Mouse (Mus musculus): ENCODE data around the gene St14. TPM values are rescaled to one million over a fixed set of nuclear protein-coding genes. Genes with fewer than 3 reads are reported as not detected.

The St14 gene
- polyA plus RNA-seq, 1 experiment from 2014 or later, result 36.6 TPM

DNA sequence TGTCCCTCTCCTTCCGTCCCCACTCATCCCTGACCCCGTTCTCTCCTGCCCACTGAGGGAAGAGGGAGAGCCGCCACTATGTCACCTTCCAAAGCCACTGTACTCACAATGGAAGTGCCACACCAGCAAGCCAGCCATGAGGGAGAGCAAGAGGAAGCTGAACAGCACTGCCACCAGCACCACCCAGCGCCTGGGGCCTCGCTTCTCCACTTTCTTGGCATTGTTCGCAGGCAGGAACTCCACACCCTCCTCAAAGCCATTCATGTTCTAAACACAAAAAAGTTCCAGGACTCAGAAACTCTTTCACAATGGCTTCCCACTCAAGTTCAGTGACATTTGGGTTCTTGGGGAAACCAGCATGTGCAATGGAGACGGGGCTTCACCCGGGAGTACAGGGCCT, 23.2 kb downstream of the St14 start:
- no peaks in the 10 kb centered on the region for H3K4me1 ChIP-seq (ENCODE audit: insufficient read depth, low read depth, low read length)
- no peak overlapping the region for H3K4me2 ChIP-seq (replicated peaks; ENCODE audit: low read depth, low read length)
- DNase-seq (ENCODE audit: low spot score) (peak; percentile 59), ATAC-seq (peak; percentile 73)
- no peaks in the 10 kb centered on the region for H3K27me3 ChIP-seq (replicated peaks; ENCODE audit: insufficient read depth, low read length)
- 62% methylated on average over 6 of the region's 8 CpGs for WGBS
- H3K9me3 ChIP-seq (ENCODE audit: low read length), result no peaks in the 10 kb centered on the region
- H3K36me3 ChIP-seq (ENCODE audit: insufficient read depth, low read length), result no peaks in the 10 kb centered on the region
- no peak overlapping the region for H3K9ac ChIP-seq (replicated peaks; ENCODE audit: low read depth)
- TF ChIP-seq CTCF (IDR thresholded peaks at IDR 0.05) (0 out of 2 replicates have a peak, but pooled peaks have one; percentile 13), EP300 (IDR thresholded peaks at IDR 0.05) (no peak)
- H3K4me3 ChIP-seq (ENCODE audit: low read depth, low read length), result no peak overlapping the region
- H3K27ac ChIP-seq (ENCODE audit: low read length), result 0 out of 2 replicates have a peak overlapping the region, but pooled peaks have one; percentile 32

DNA sequence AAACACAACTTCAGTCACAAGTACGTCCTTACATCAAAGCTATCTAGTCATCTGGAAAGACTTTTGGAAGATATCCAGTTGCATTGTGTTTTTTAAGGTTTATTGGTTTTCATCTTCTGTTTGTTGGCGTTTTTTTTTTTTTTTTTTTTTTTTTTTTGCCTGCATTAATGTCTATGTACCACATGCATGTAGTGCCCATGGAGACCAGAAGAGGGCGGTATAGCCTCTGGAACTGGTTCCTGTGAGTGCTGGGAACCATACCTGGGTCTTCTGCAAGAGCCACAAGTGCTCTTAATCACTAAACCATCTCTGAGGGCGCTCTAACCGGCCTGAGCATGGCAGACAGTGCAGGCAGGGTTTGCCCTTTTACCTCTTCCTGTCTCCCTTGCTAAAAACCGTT, 33.5 kb downstream of the St14 start:
- WGBS, result 71% methylated on average over 6 of the region's 6 CpGs

DNA sequence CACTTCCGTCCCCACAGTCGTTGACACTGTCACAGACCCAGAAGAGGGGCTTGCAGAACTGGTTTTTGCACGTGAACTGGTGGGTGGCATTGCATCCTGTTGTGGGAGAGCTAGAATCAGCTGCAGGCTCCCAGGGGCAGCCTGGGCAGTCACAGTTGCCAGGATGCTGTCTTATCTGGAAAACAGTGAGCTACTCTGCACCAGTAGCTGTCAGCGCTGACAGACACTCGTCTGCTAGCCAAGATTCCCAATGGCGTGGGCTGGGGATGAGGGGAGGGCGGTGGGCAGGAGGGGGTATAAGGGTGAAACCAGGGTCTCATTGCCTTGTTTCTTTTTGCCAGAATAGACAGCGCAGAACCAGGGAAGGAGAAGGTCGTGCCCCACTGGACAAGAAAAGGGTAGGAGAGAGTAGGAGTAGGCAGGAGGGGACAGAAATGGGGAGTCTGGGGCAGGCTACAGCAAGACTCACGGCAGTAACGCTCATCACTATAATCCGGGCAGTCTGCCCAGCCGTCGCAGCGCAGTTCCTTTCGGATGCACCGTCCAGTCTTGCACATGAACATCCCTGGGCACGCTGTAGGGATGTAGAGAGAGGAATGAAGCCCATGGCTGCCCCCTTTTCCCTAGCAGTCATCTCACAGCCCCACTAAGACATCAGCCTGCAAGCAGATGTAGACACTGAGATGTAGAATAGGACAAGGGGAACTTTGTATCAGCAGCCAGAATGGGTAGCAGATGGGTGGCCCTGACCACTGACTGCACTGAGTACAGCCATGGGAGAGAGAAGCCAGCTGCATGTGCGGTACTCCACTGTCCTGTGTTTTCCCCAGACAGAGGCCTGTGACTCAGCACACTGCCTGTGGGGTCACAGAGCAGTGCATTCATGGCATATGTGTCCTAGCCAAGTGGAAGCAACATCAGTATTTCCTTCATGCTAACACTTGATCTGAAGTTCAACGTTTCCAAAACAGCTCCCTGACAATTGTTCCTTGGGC, 34.3 kb downstream of the St14 start:
- ATAC-seq (peak; percentile 80), DNase-seq (ENCODE audit: low spot score) (peak; percentile 49)
- Histone ChIP-seq H3K9me3 (ENCODE audit: low read length) (no peaks in the 10 kb centered on the region), H3K9ac (replicated peaks; ENCODE audit: low read depth) (no peak overlapping the region), H3K27ac (ENCODE audit: low read length) (no peak overlapping the region), H3K4me2 (replicated peaks; ENCODE audit: low read depth, low read length) (no peak overlapping the region), H3K4me1 (ENCODE audit: insufficient read depth, low read depth, low read length) (no peaks in the 10 kb centered on the region), H3K4me3 (ENCODE audit: low read depth, low read length) (no peak overlapping the region), H3K27me3 (replicated peaks; ENCODE audit: insufficient read depth, low read length) (no peaks in the 10 kb centered on the region), H3K36me3 (ENCODE audit: insufficient read depth, low read length) (no peaks in the 10 kb centered on the region)
- WGBS, result 65% methylated on average over 20 of the region's 20 CpGs
- no peak for TF ChIP-seq EP300 (IDR thresholded peaks at IDR 0.05)
- no peak for TF ChIP-seq CTCF (IDR thresholded peaks at IDR 0.05)

More for the DNA sequence above, 33.5 kb downstream of the St14 start:
- DNase-seq (ENCODE audit: low spot score), result no peak
- Histone ChIP-seq H3K4me3 (ENCODE audit: low read depth, low read length) (no peak overlapping the region), H3K4me2 (replicated peaks; ENCODE audit: low read depth, low read length) (no peak overlapping the region), H3K27ac (ENCODE audit: low read length) (no peak overlapping the region), H3K9me3 (ENCODE audit: low read length) (no peaks in the 10 kb centered on the region), H3K9ac (replicated peaks; ENCODE audit: low read depth) (no peak overlapping the region), H3K27me3 (replicated peaks; ENCODE audit: insufficient read depth, low read length) (no peaks in the 10 kb centered on the region), H3K36me3 (ENCODE audit: insufficient read depth, low read length) (no peaks in the 10 kb centered on the region), H3K4me1 (ENCODE audit: insufficient read depth, low read depth, low read length) (no peaks in the 10 kb centered on the region)
- TF ChIP-seq EP300 (IDR thresholded peaks at IDR 0.05) (no peak), CTCF (IDR thresholded peaks at IDR 0.05) (peak; percentile 42)
- no peak for ATAC-seq

DNA sequence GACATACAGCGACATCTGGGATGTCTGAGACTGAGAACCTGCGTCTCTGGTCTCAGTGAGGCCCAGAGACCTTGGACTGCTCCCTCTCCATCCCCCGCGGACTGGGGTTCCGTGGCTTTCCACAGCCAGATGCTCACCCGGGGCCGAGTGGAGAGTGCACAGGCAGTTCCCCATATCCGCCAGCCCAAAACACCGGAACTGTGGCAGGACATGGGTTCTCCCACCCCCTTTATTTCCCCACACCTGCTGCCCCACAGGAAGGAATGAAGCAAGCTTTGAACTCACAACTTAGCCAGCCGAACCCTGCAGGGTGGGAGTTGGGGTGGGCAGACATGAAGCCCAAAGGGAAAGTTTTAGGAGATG, 38.8 kb downstream of the St14 start:
- no peak overlapping the region for H3K4me2 ChIP-seq (replicated peaks; ENCODE audit: low read depth, low read length)

DNA sequence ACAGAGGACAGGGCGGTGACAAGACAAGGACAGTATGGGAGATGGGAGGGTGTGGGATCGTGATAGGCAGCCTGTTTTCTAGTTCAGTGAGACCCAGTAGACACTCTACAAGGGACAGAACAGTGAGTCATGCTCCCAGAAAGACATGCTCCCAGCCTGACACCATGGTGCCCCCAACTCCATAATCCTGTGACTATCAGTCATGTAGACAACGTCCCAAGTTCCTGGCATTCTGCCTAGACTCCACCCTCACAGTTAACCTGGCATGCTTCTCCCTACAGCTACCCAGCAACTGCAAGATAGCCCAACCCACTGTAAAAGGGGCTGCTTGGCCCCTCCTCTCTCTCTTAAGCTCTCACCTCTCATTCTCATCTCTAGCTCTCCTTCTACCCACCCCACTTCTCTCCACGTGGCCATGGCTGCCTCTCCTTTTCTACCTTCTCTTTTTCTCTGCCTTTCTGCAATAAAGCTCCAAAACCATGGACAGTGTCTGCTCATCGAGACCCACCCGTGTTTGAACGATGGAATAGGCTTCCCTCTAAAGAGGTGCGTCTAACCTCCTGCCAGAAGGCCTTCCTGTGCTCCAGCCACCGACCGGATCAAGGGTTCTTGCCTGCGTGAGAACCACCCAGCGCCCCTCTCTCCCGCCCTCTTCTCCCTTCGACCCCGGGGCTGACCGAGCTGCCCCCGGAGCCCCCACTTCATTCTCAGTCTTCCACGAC, 39.4 kb downstream of the St14 start:
- ATAC-seq (no peak), DNase-seq (ENCODE audit: low spot score) (no peak)
- H3K9ac ChIP-seq (replicated peaks; ENCODE audit: low read depth), result no peak overlapping the region
- no peak overlapping the region for H3K4me3 ChIP-seq (ENCODE audit: low read depth, low read length)
- H3K36me3 ChIP-seq (ENCODE audit: insufficient read depth, low read length), result no peaks in the 10 kb centered on the region
- H3K4me2 ChIP-seq (replicated peaks; ENCODE audit: low read depth, low read length), result no peak overlapping the region
- no peak for TF ChIP-seq CTCF (IDR thresholded peaks at IDR 0.05)
- TF ChIP-seq EP300 (IDR thresholded peaks at IDR 0.05), result no peak
- no peaks in the 10 kb centered on the region for H3K9me3 ChIP-seq (ENCODE audit: low read length)
- WGBS, result 85% methylated on average over 18 of the region's 18 CpGs
- no peak overlapping the region for H3K27ac ChIP-seq (ENCODE audit: low read length)
- H3K4me1 ChIP-seq (ENCODE audit: insufficient read depth, low read depth, low read length), result no peaks in the 10 kb centered on the region
- H3K27me3 ChIP-seq (replicated peaks; ENCODE audit: insufficient read depth, low read length), result no peaks in the 10 kb centered on the region

More for the DNA sequence above, 38.8 kb downstream of the St14 start:
- no peaks in the 10 kb centered on the region for H3K27me3 ChIP-seq (replicated peaks; ENCODE audit: insufficient read depth, low read length)
- no peaks in the 10 kb centered on the region for H3K9me3 ChIP-seq (ENCODE audit: low read length)
- TF ChIP-seq CTCF (IDR thresholded peaks at IDR 0.05) (no peak), EP300 (IDR thresholded peaks at IDR 0.05) (no peak)
- no peak overlapping the region for H3K27ac ChIP-seq (ENCODE audit: low read length)
- DNase-seq (ENCODE audit: low spot score), result no peak
- H3K4me3 ChIP-seq (ENCODE audit: low read depth, low read length), result no peak overlapping the region
- 89% methylated on average over 10 of the region's 10 CpGs for WGBS
- no peaks in the 10 kb centered on the region for H3K36me3 ChIP-seq (ENCODE audit: insufficient read depth, low read length)
- no peak overlapping the region for H3K9ac ChIP-seq (replicated peaks; ENCODE audit: low read depth)
- no peaks in the 10 kb centered on the region for H3K4me1 ChIP-seq (ENCODE audit: insufficient read depth, low read depth, low read length)
- no peak for ATAC-seq

DNA sequence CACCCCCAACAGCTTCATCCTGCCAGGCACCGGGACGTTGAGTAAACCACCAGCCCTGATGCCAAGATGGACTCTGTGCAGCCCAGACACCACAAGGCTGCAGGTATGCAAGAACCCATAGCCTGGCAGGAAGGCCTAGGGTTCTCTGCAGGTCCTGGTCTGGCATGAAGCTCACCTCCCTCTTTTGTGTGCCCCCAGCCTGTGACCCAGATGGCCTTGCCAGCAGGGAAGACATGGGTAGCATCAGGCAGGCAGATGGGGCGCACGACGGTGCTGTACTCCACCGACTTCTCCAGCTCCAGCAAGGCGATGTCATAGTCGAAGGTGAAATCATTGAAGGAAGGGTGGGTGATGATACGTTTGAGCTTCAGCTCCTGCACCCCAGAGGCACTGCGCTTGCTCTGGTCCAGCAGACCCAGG, 40.5 kb downstream of the St14 start:
- no peak for DNase-seq (ENCODE audit: low spot score)
- no peak for ATAC-seq
- Histone ChIP-seq H3K4me3 (ENCODE audit: low read depth, low read length) (no peak overlapping the region), H3K27me3 (replicated peaks; ENCODE audit: insufficient read depth, low read length) (no peaks in the 10 kb centered on the region), H3K27ac (ENCODE audit: low read length) (no peak overlapping the region), H3K4me1 (ENCODE audit: insufficient read depth, low read depth, low read length) (no peaks in the 10 kb centered on the region), H3K9ac (replicated peaks; ENCODE audit: low read depth) (no peak overlapping the region), H3K4me2 (replicated peaks; ENCODE audit: low read depth, low read length) (no peak overlapping the region), H3K36me3 (ENCODE audit: insufficient read depth, low read length) (no peaks in the 10 kb centered on the region), H3K9me3 (ENCODE audit: low read length) (no peaks in the 10 kb centered on the region)
- 94% methylated on average over 10 of the region's 10 CpGs for WGBS
- no peak for TF ChIP-seq CTCF (IDR thresholded peaks at IDR 0.05)
- TF ChIP-seq EP300 (IDR thresholded peaks at IDR 0.05), result no peak
